Mouse (Mus musculus): ENCODE measurements around the gene Mrpl23.

DNA sequence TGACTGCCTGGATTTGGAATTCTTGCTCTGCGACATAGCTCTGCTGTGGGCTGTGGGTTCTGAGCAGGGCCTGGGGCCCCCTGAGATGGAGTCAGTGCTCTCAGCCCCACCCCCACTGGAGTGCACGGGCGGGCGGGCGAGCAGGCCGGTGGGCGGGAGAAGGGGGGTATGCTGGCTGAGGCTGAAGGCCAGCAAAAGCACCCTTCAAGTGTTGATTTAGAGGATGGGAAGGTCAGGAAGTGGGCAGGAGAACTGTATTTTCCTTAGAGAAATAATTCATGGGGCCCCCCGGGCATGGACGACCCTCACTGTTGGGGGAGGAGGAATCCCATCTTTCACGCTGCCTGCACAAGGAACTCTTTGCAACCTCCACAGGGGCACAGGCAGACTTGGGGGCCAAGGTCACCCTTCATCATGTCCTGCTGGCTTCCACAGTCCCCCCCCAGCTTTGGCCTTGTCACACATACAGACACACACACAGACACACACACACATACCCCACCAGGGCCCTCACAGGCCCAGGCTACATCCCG, 10.4 kb downstream of the Mrpl23 start:
- TF ChIP-seq CTCF (conservative IDR thresholded peaks at IDR 0.05; ENCODE audit: insufficient read depth, insufficient read length, low read depth, low read length) = no peak
- TF ChIP-seq POLR2A (IDR thresholded peaks at IDR 0.05; ENCODE audit: low read depth, low read length) = no peak

All from kidney, adult 2 months (tissue).